9 mouse cellular contexts compared by ENCODE assay signal in the genomic region with DNA sequence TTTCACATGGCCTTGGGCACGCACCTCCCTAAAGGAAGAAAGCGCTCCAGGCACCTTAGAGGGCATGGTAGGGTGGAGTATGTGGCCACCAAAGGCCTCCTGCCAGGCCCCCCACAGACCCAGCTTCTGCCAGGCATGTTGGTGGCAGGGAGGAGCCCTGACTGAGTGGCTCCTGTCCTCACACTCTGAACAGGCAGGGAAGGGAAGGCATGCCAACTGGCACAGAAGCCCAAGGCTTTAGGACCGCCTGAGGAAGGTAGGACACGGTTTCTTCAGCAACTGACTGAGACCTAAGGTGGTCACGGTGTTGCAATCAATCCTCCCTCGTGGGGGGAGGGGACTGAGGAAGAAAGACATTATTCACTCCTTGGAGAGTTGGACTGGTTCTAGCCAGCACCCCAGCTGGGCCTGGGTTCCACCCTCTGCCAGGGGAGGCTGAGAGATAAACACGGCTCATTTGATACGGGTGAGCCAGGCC. TPM values are rescaled to one million over a fixed set of nuclear protein-coding genes. Genes with fewer than 3 reads are reported as not detected.
DNase-seq lines count a peak whose midpoint lies in the region; ATAC-seq and TF ChIP-seq lines count a peak whose summit lies in the region.
"Had no signal": no experiment of that assay in that cellular context is flagged by ENCODE, and none has a peak within 500 bp of the region (broad histone marks: within the 10 kb centered on the region; RNA-seq: fewer than 3 reads in every experiment).

No protein-coding gene starts in this region.

- no peak for ATAC-seq in heart, embryonic 11.5 days (replicated peaks; ENCODE audit: insufficient number of reproducible peaks, low FRiP score, low TSS enrichment)

- no peak overlapping the region for H3K9ac ChIP-seq in heart, embryonic 11.5 days (ENCODE audit: low read depth, low read length)

- no peak overlapping the region for H3K27ac ChIP-seq in heart, embryonic 11.5 days (ENCODE audit: low read depth, low read length)
- no peak overlapping the region for H3K27ac ChIP-seq in thymus, adult 2 months (ENCODE audit: control insufficient read depth, insufficient read depth, low read length)

- no peak for TF ChIP-seq CTCF in thymus, adult 2 months (IDR thresholded peaks at IDR 0.05; ENCODE audit: borderline replicate concordance, control insufficient read depth, extremely low read depth, insufficient read depth, low read length, poor library complexity)

- H3K36me3 ChIP-seq in heart, embryonic 11.5 days (ENCODE audit: control insufficient read depth, insufficient read depth, low read length): no peaks in the 10 kb centered on the region
- no peaks in the 10 kb centered on the region for H3K36me3 ChIP-seq in thymus, adult 2 months (ENCODE audit: control insufficient read depth, insufficient read depth, low read length)

- H3K4me3 ChIP-seq in heart, embryonic 11.5 days (ENCODE audit: low read depth, low read length): no peak overlapping the region
- no peak overlapping the region for H3K4me3 ChIP-seq in thymus, adult 2 months (ENCODE audit: control insufficient read depth, insufficient read depth, low read length)

- no peak overlapping the region for H3K4me2 ChIP-seq in heart, embryonic 11.5 days

- WGBS in heart, embryonic 11.5 days (ENCODE audit: insufficient replicate concordance): 57% methylated on average over 8 of the region's 8 CpGs
- 75% methylated on average over 8 of the region's 8 CpGs for WGBS in thymus, adult 2 months

- H3K4me1 ChIP-seq in heart, embryonic 11.5 days (ENCODE audit: control insufficient read depth, insufficient read depth, low read length): no peaks in the 10 kb centered on the region
- peaks cover 3% of the 10 kb centered on the region for H3K4me1 ChIP-seq in thymus, adult 2 months (replicated peaks; ENCODE audit: control insufficient read depth, insufficient read depth, low read length)

- TF ChIP-seq POLR2A in thymus, adult 2 months (IDR thresholded peaks at IDR 0.05; ENCODE audit: control insufficient read depth, extremely low read depth, insufficient read depth, low read length, poor library complexity): no peak

- DNase-seq in heart, adult 9 months (ENCODE audit: low spot score in 2 of 2): peak; percentile 8 to 11
- peak; percentile 77 for DNase-seq in adrenal gland, adult 2 months
- DNase-seq in fat pad, adult 2 months (ENCODE audit: extremely low read depth, low read depth, low spot score): peak; percentile 46
- peak; percentile 28 for DNase-seq in kidney, postnatal 14 days
- no peak for DNase-seq in thymus, postnatal 25 days
- no peak for DNase-seq in spleen, adult 12 weeks (ENCODE audit: low spot score)
- no peak for DNase-seq in thymus, adult 2 months

- peaks cover 13% of the 10 kb centered on the region for H3K27me3 ChIP-seq in heart, embryonic 11.5 days (ENCODE audit: control insufficient read depth, insufficient read depth, low read length)
- no peaks in the 10 kb centered on the region; the same call in 1 of the 2 replicates for H3K27me3 ChIP-seq in thymus, adult 2 months (ENCODE audit: control insufficient read depth, insufficient read depth, low read length)

- no peaks in the 10 kb centered on the region for H3K9me3 ChIP-seq in heart, embryonic 11.5 days (replicated peaks; ENCODE audit: control insufficient read depth, low read length)

RNA-seq across cellular contexts. Expression of gene Chrdl2, which starts 8.2 kb away (rescaled TPM):
- 0.10 TPM in 1 of 2 replicates, not detected in the other for polyA plus RNA-seq in heart, embryonic 11.5 days (2014; fragmentation: Nextera tagmentation; extraction: Ambion mirVana)
- not detected for total RNA-seq in adrenal gland, adult 2 months (2021)
- polyA plus RNA-seq in adrenal gland, adult 2 months (2012; rRNA removed): 0.33 TPM in 1 of 2 replicates, not detected in the other
- 0.05 TPM in 1 of 2 replicates, not detected in the other for polyA plus RNA-seq in thymus, adult 2 months (2012; rRNA removed)
- total RNA-seq: layer of hippocampus, adult 18-20 months had no signal

RNA-seq across cellular contexts. Expression of gene Rnf169, which starts 33.9 kb away (rescaled TPM):
- 4.3 and 4.7 TPM in 2 replicates for polyA plus RNA-seq in heart, embryonic 11.5 days (2014; fragmentation: Nextera tagmentation; extraction: Ambion mirVana)
- total RNA-seq in adrenal gland, adult 2 months (2021): 10 to 100 TPM; 13.0 to 13.8 TPM
- 3.7 and 5.0 TPM in 2 replicates for polyA plus RNA-seq in adrenal gland, adult 2 months (2012; rRNA removed)
- 13.3 and 16.4 TPM in 2 replicates for polyA plus RNA-seq in thymus, adult 2 months (2012; rRNA removed)

Comparison
In these comparisons a context has a peak if more than half of its experiments do, and no peak if none do; other contexts are left out.
1. DNase-seq: peak in heart, adult 9 months (2 of 2), adrenal gland, adult 2 months (single experiment), fat pad, adult 2 months (single experiment) and kidney, postnatal 14 days (single experiment); none in thymus, postnatal 25 days (single experiment), spleen, adult 12 weeks (single experiment) and thymus, adult 2 months (single experiment).